Mouse (Mus musculus) C2C12 (cell line): Measurements from ENCODE around the gene Dhfr. TPM values are rescaled to one million over a fixed set of nuclear protein-coding genes. Genes with fewer than 3 reads are reported as not detected.

Experiments used
- H3K27me3 ChIP-seq: one replicate; pipeline ENCODE4 v1.6.1; 2011; ENCODE audit not compliant: control insufficient read depth, insufficient read depth, insufficient read length
- H3K36me3 ChIP-seq: one replicate; pipeline ENCODE4 v1.6.1; 2011; ENCODE audit not compliant: control insufficient read depth, insufficient read depth
- H3K4me3 ChIP-seq: one replicate; pipeline ENCODE4 v1.5.1; 2011; ENCODE audit warnings: mild to moderate bottlenecking, control low read depth; ENCODE audit not compliant: poor library complexity, insufficient read depth, severe bottlenecking
- H3K79me2 ChIP-seq: one replicate; pipeline ENCODE4 v1.6.1; 2011; ENCODE audit not compliant: control insufficient read depth, insufficient read depth
- H3K79me3 ChIP-seq: one replicate; pipeline ENCODE4 v1.6.1; 2011; ENCODE audit warnings: low read depth, control low read depth
- H3ac ChIP-seq: one replicate; pipeline ENCODE3; 2011; ENCODE audit warnings: low read depth; ENCODE audit not compliant: control insufficient read depth, insufficient read length
- CEBPB ChIP-seq: IDR thresholded peaks from one replicate; pipeline ENCODE4 v1.6.1; 2011; ENCODE audit warnings: low read depth, mild to moderate bottlenecking, control low read depth, moderate library complexity
- CTCF ChIP-seq: IDR thresholded peaks from one replicate; pipeline ENCODE4 v1.5.1; 2011; ENCODE audit not compliant: control insufficient read depth, insufficient read depth, insufficient read length
- FOSL1 ChIP-seq: IDR thresholded peaks from one replicate; pipeline ENCODE4 v1.8.0; 2011; ENCODE audit warnings: mild to moderate bottlenecking, low read length; ENCODE audit not compliant: poor library complexity, insufficient read depth, severe bottlenecking
- MAX ChIP-seq: IDR thresholded peaks from one replicate; pipeline ENCODE4 v1.6.1; 2011; ENCODE audit warnings: mild to moderate bottlenecking, control low read depth
- MYOD1 ChIP-seq: IDR thresholded peaks from one replicate; pipeline ENCODE4 v1.6.1; 2011; ENCODE audit warnings: low read depth; ENCODE audit not compliant: control insufficient read depth, insufficient read length
- MYOG ChIP-seq: IDR thresholded peaks from one replicate; pipeline ENCODE4 v1.6.1; 2011; ENCODE audit not compliant: control insufficient read depth, insufficient read length; ENCODE audit errors: extremely low read depth
- USF1 ChIP-seq: IDR thresholded peaks from one replicate; pipeline ENCODE4 v1.6.1; 2011; ENCODE audit warnings: low read depth, mild to moderate bottlenecking, control low read depth, moderate library complexity
- long read RNA-seq, 2 experiments: library from polyadenylated mRNA; unstranded; transcript quantifications; one replicate each; pipeline ENCODE4 v2.0.0; 2019 to 2020
- polyA plus RNA-seq: library from polyadenylated mRNA; unstranded; fragments of >200 nt; fragmentation: generic; extraction: Trizol; gene quantifications from one replicate; pipeline ENCODE4 v1.2.1, GENCODE M21; 2012; ENCODE audit warnings: missing spikeins

The Dhfr gene
- 9.4 TPM for polyA plus RNA-seq
- long read RNA-seq, experiment 1, full-length matches to known transcripts: 28 of 32 reads
- long read RNA-seq, experiment 1, partial matches to known transcripts: 1 of 32 reads
- long read RNA-seq, experiment 1, other reads (novel, unspliced or antisense): 3 of 32 reads
- long read RNA-seq, experiment 2, full-length matches to known transcripts: 74 of 77 reads
- long read RNA-seq, experiment 2, partial matches to known transcripts: 1 of 77 reads
- long read RNA-seq, experiment 2, other reads (novel, unspliced or antisense): 2 of 77 reads

- no peaks in the 10 kb centered on the region for H3K27me3 ChIP-seq
- TF ChIP-seq CTCF (peak; percentile 50), FOSL1 (no peak)
Measured at GRCm38 (mm10) chr13:92354456-92355271, at the start of gene Dhfr, which contains the start of gene Msh3. Gene Dhfr, plus strand, starts transcription at chr13:92354726. Gene Msh3, minus strand, starts transcription at chr13:92355003.

DNA sequence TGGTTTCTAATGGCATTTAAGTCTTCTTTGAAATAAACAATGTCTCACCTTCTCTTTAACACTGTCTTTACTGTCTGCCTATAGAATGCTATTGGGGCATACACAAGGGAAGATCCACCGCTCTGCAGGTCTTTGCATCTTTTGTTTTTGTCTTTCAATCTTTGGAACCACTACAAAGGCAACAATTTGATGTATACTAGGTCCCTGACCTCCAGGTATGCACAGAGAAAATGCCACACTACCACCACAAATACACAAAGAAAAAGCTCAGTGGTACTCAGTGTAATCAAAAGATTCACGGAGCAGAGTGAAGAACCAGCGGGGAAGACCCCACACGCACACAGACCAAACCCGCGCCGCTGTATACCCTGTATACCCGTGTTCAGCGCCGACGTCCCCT, 48.8 kb upstream of the Dhfr start, which contains the start of gene Gm20379:
Gene Gm20379 (plus strand): TSS at position 301 of the 400 bp plus-strand sequence.
- no peak within 1 kb of the TSS for H3ac ChIP-seq
- no peak within 1 kb of the TSS for H3K4me3 ChIP-seq
- no peaks in the 10 kb centered on the region for H3K27me3 ChIP-seq
- no peaks in the 10 kb centered on the region for H3K79me2 ChIP-seq
- TF ChIP-seq MYOG (no peak), MAX (no peak), CEBPB (no peak), MYOD1 (no peak), USF1 (no peak), CTCF (no peak), FOSL1 (no peak)
- no peaks in the 10 kb centered on the region for H3K79me3 ChIP-seq
- peaks cover 3% of the 10 kb centered on the region for H3K36me3 ChIP-seq

More at GRCm38 (mm10) chr13:92354456-92355271, at the start of gene Dhfr, which contains the start of gene Msh3:
- Histone ChIP-seq H3K36me3 (peaks cover 47% of the 10 kb centered on the region), H3K4me3 (peak within 1 kb of the TSS; percentile 57), H3ac (peak within 1 kb of the TSS; percentile 69), H3K79me3 (peaks cover 2% of the 10 kb centered on the region), H3K79me2 (peaks cover 22% of the 10 kb centered on the region)

GRCm38 (mm10) chr13:92314613-92315012, 39.9 kb upstream of the Dhfr start:
- no peak overlapping the region for H3K4me3 ChIP-seq
- no peak overlapping the region for H3ac ChIP-seq
- no peaks in the 10 kb centered on the region for H3K79me2 ChIP-seq
- H3K79me3 ChIP-seq: no peaks in the 10 kb centered on the region
- no peaks in the 10 kb centered on the region for H3K27me3 ChIP-seq
- no peak for TF ChIP-seq MYOG
- no peak for TF ChIP-seq FOSL1
- no peak for TF ChIP-seq USF1
- TF ChIP-seq CTCF: no peak
- TF ChIP-seq MAX: no peak
- no peak for TF ChIP-seq MYOD1
- no peak for TF ChIP-seq CEBPB
- H3K36me3 ChIP-seq: peaks cover 4% of the 10 kb centered on the region

- TF ChIP-seq FOSL1 (no peak), MAX (no peak), MYOD1 (no peak), USF1 (no peak), CTCF (no peak), CEBPB (no peak), MYOG (no peak)
- Histone ChIP-seq H3ac (no peak overlapping the region), H3K79me2 (no peaks in the 10 kb centered on the region), H3K79me3 (no peaks in the 10 kb centered on the region), H3K27me3 (no peaks in the 10 kb centered on the region), H3K36me3 (peaks cover 9% of the 10 kb centered on the region), H3K4me3 (no peak overlapping the region)
Measured at GRCm38 (mm10) chr13:92320770-92321169, 33.8 kb upstream of the Dhfr start.

GRCm38 (mm10) chr13:92326030-92326429, 28.5 kb upstream of the Dhfr start:
- TF ChIP-seq MAX: no peak
- TF ChIP-seq FOSL1: no peak
- no peak for TF ChIP-seq CEBPB
- TF ChIP-seq USF1: no peak
- no peak for TF ChIP-seq MYOD1
- no peak for TF ChIP-seq CTCF
- no peak for TF ChIP-seq MYOG
- Histone ChIP-seq H3K4me3 (no peak overlapping the region), H3K79me2 (no peaks in the 10 kb centered on the region), H3K79me3 (no peaks in the 10 kb centered on the region), H3ac (no peak overlapping the region), H3K27me3 (no peaks in the 10 kb centered on the region), H3K36me3 (peaks cover 5% of the 10 kb centered on the region)
